Comparison of ENCODE assay signal across 30 mouse cellular contexts in genomic region chr5:146428109-146428508, GRCm38 (mm10). TPM values are rescaled to one million over a fixed set of nuclear protein-coding genes. Genes with fewer than 3 reads are reported as not detected.
"Had no signal": no experiment of that assay in that cellular context is flagged by ENCODE, and none has a peak within 500 bp of the region (broad histone marks: within the 10 kb centered on the region; RNA-seq: fewer than 3 reads in every experiment).

No protein-coding gene starts in this region.

- H3K27ac ChIP-seq: intestine, embryonic 15.5 days; kidney, embryonic 15.5 days; limb, embryonic 10.5 days; limb, embryonic 13.5 days; liver, embryonic 12.5 days; liver, embryonic 15.5 days; lung, embryonic 15.5 days; midbrain, embryonic 10.5 days; midbrain, embryonic 15.5 days; neural tube, embryonic 12.5 days; neural tube, embryonic 15.5 days; stomach, embryonic 15.5 days had no signal

- DNase-seq: kidney, adult 11 months; kidney, adult 8-10 months; kidney, postnatal 10 days; kidney, postnatal 4 days; layer of hippocampus, adult 9-11 months; layer of hippocampus, postnatal 36 days; liver; lung, adult 18-20 months; lung, postnatal 10 days; lung, postnatal 36 days; spleen, adult 18-20 months; thymus, adult 18-20 months; thymus, postnatal 36 days had no signal

- H3K4me3 ChIP-seq: intestine, embryonic 15.5 days; kidney, embryonic 15.5 days; limb, embryonic 10.5 days; limb, embryonic 13.5 days; liver, embryonic 12.5 days; liver, embryonic 15.5 days; lung, embryonic 15.5 days; megakaryocyte, embryonic 14.5 days; midbrain, embryonic 10.5 days; midbrain, embryonic 15.5 days; neural tube, embryonic 12.5 days; neural tube, embryonic 15.5 days; stomach, embryonic 15.5 days had no signal

RNA-seq across cellular contexts. Expression of gene Gm6408, which starts 53.7 kb away (rescaled TPM):
- total RNA-seq: layer of hippocampus, adult 18-20 months; layer of hippocampus, postnatal 36 days; left cerebral cortex, adult 8-10 months; left cerebral cortex, postnatal 25 days had no signal
- polyA plus RNA-seq: intestine, embryonic 15.5 days; kidney, embryonic 15.5 days; limb, embryonic 10.5 days; limb, embryonic 13.5 days; liver, embryonic 12.5 days; liver, embryonic 15.5 days; lung, embryonic 15.5 days; midbrain, embryonic 10.5 days; midbrain, embryonic 15.5 days; neural tube, embryonic 12.5 days; neural tube, embryonic 15.5 days; stomach, embryonic 15.5 days; urinary bladder, adult 2 months had no signal
